Mouse (Mus musculus) olfactory bulb, adult 2 months (tissue): ENCODE results near the gene Olfr318. TPM values are rescaled to one million over a fixed set of nuclear protein-coding genes. Genes with fewer than 3 reads are reported as not detected.

Experiments
- H3K27ac ChIP-seq: fragments of 200-500 bp; 2 replicates; pipeline ENCODE4 v1.5.1; 2012; ENCODE audit warnings: low read depth, low read length; ENCODE audit not compliant: insufficient read depth
- H3K4me1 ChIP-seq: fragments of 200-500 bp; 2 replicates; pipeline ENCODE4 v1.6.1; 2012; ENCODE audit warnings: low read length; ENCODE audit not compliant: control insufficient read depth, insufficient read depth
- H3K4me3 ChIP-seq: fragments of 200-500 bp; 2 replicates; pipeline ENCODE4 v1.5.1; 2012; ENCODE audit warnings: mild to moderate bottlenecking, low read depth, low read length, moderate library complexity; ENCODE audit not compliant: insufficient read depth
- CTCF ChIP-seq: fragments of 200-500 bp; IDR thresholded peaks from 2 replicates; pipeline ENCODE4 v1.5.1; 2012; ENCODE audit warnings: low read depth, mild to moderate bottlenecking, low read length, moderate library complexity; ENCODE audit not compliant: insufficient read depth
- POLR2A ChIP-seq: fragments of 200-500 bp; IDR thresholded peaks from 2 replicates; pipeline ENCODE4 v1.6.1; 2012; ENCODE audit warnings: mild to moderate bottlenecking, low read depth, low read length, moderate library complexity; ENCODE audit not compliant: insufficient read depth
- WGBS: fragments of 180-500 bp; shearing (Covaris S2); methylation state at CpG from one replicate; pipeline ENCODE4 v1.1.7; 2018; 5-methylcytosine and 5-hydroxymethylcytosine counted together
- polyA plus RNA-seq: library from polyadenylated mRNA; stranded (reverse); fragments of >200 nt; gene quantifications from 2 replicates; pipeline ENCODE4 v1.2.4, GENCODE M21; 2012; ENCODE audit warnings: low replicate concordance; ENCODE audit not compliant: missing spikeins, insufficient read depth, insufficient read length

Olfr318 gene
- polyA plus RNA-seq, 1 experiment, result not detected

DNA sequence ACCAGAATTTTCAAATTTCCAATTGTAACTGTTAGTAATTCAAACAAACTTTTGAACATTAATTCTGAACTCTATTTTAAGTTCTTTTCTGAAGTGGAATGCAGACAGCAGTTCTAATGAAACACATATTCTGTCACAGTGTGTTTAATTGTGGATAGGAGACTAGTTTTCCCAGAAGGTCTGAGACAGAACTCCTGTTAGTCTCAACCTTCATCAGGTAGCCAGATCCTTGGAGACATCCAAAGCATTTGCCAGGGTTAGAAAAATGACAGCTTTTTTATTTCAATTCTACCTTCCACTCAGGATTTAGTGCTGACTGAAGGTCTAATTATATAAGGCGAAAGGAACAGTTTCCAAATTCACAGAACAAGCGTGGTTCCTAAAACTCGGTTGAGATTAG, 25.0 kb downstream of the Olfr318 start, which contains the start of gene Olfr319:
Gene Olfr319, plus strand, starts transcription at position 301 of the 400 bp plus-strand sequence.
- no peaks in the 10 kb centered on the region for H3K4me1 ChIP-seq
- H3K4me3 ChIP-seq, result no peak within 1 kb of the TSS
- no peak within 1 kb of the TSS for H3K27ac ChIP-seq
- WGBS, result 86% methylated on average over 3 of the region's 3 CpGs
- TF ChIP-seq POLR2A (no peak), CTCF (no peak)

DNA sequence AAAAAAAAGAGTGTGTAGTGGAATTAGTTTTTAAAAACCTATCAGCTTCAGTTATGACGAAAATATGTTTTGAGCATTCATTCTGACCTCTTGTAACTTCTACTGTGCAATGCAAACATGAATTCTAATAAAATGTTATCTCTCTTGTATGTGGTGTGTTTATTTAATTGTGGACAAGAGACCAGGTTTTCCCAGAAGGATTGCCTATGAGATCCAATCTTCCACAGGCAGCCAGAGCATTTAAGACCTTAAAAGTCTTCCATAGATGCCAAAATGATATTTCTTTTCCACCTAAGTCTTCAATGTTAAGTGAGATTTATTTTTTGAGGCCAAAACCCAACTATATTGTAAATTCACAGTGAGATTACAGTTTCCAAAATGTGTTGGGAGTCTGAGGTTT, 43.0 kb downstream of the Olfr318 start, which contains the start of gene Olfr320:
Gene Olfr320, plus strand, starts transcription at position 301 of the 400 bp plus-strand sequence.
- H3K27ac ChIP-seq, result no peak within 1 kb of the TSS
- no peaks in the 10 kb centered on the region for H3K4me1 ChIP-seq
- no peak within 1 kb of the TSS for H3K4me3 ChIP-seq
- TF ChIP-seq CTCF (no peak), POLR2A (no peak)
- WGBS, result 86% methylated on average over 1 of the region's 1 CpGs

GRCm38 (mm10) chr11:58671825-58672224, 52.0 kb downstream of the Olfr318 start:
- TF ChIP-seq CTCF (no peak), POLR2A (no peak)
- H3K4me3 ChIP-seq, result no peak overlapping the region
- no peak overlapping the region for H3K27ac ChIP-seq
- H3K4me1 ChIP-seq, result no peaks in the 10 kb centered on the region
- WGBS, result 52% methylated on average over 4 of the region's 4 CpGs

DNA sequence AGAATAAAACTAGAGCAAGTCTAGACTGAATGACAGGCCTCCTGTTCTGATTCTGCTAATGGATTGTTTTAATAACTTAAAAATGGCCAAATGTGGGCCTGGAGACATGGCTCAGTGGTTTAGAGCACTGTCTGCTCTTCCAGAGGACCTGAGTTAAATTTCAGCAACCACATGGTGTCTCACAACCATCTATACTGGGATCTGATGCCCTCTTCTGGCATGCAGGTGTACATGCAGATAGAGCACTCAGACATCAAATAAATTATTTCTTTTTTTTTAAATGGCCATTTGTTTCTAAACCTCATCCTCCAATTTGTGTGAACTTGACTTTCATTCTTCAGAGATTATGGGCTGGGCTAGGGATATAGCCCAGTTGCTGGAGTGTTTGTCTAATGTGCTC, 54.6 kb downstream of the Olfr318 start:
- TF ChIP-seq POLR2A (no peak), CTCF (no peak)

More for the DNA sequence above, 54.6 kb downstream of the Olfr318 start:
- Histone ChIP-seq H3K4me3 (no peak overlapping the region), H3K4me1 (no peaks in the 10 kb centered on the region), H3K27ac (no peak overlapping the region)

Other genes starting within 250 kb of the Olfr318 start
- not detected in 2 replicates for gene Olfr332, start 231.5 kb downstream of the Olfr318 start, polyA plus RNA-seq
- not detected in 2 replicates for gene Olfr331, start 221.4 kb downstream of the Olfr318 start, polyA plus RNA-seq
- gene Olfr330, start 189.2 kb downstream of the Olfr318 start, polyA plus RNA-seq, result not detected in 2 replicates
- not detected in 2 replicates for gene Olfr329-ps, start 177.6 kb downstream of the Olfr318 start, polyA plus RNA-seq
- gene Olfr328, start 168.4 kb downstream of the Olfr318 start, polyA plus RNA-seq, result not detected in 2 replicates
- gene Olfr224, start 153.5 kb downstream of the Olfr318 start, polyA plus RNA-seq, result not detected in 2 replicates
- not detected in 2 replicates for gene Olfr325, start 146.3 kb downstream of the Olfr318 start, polyA plus RNA-seq
- gene Olfr324, start 128.9 kb downstream of the Olfr318 start, polyA plus RNA-seq, result not detected in 2 replicates
- gene 2210407C18Rik, start 107.9 kb downstream of the Olfr318 start, polyA plus RNA-seq, result not detected in 2 replicates
- not detected in 2 replicates for gene Olfr323, start 93.5 kb downstream of the Olfr318 start, polyA plus RNA-seq
- gene Trim58, start 83.5 kb downstream of the Olfr318 start, polyA plus RNA-seq, result not detected in 2 replicates
- not detected in 2 replicates for gene Olfr322, start 65.2 kb downstream of the Olfr318 start, polyA plus RNA-seq
- gene Olfr320, start 42.9 kb downstream of the Olfr318 start, polyA plus RNA-seq, result not detected in 2 replicates
- gene Olfr319, start 24.9 kb downstream of the Olfr318 start, polyA plus RNA-seq, result not detected in 2 replicates
- not detected in 2 replicates for gene Olfr317, start 15.2 kb upstream of the Olfr318 start, polyA plus RNA-seq
- gene Olfr316, start 28.7 kb upstream of the Olfr318 start, polyA plus RNA-seq, result not detected in 2 replicates
- gene Olfr315, start 49.2 kb upstream of the Olfr318 start, polyA plus RNA-seq, result not detected in 2 replicates
- not detected in 2 replicates for gene Olfr314, start 58.9 kb upstream of the Olfr318 start, polyA plus RNA-seq
- gene Fam183b, start 77.9 kb upstream of the Olfr318 start, polyA plus RNA-seq, result not detected in 2 replicates
- not detected in 2 replicates for gene Olfr313, start 91.0 kb upstream of the Olfr318 start, polyA plus RNA-seq
- not detected in 2 replicates for gene Olfr312, start 105.2 kb upstream of the Olfr318 start, polyA plus RNA-seq
- not detected in 2 replicates for gene Olfr311, start 115.2 kb upstream of the Olfr318 start, polyA plus RNA-seq
- gene Gm12258, start 123.1 kb upstream of the Olfr318 start, polyA plus RNA-seq, result not detected in 2 replicates
- gene 2810021J22Rik, start 143.2 kb upstream of the Olfr318 start, polyA plus RNA-seq, result not detected in 2 replicates
- not detected in 2 replicates for gene Zfp39, start 180.2 kb upstream of the Olfr318 start, polyA plus RNA-seq
- not detected in 2 replicates for gene Btnl10, start 193.9 kb upstream of the Olfr318 start, polyA plus RNA-seq
- not detected in 2 replicates for gene Rnf187, start 214.9 kb upstream of the Olfr318 start, polyA plus RNA-seq
- gene Hist3h2ba, start 224.9 kb upstream of the Olfr318 start, polyA plus RNA-seq, result not detected in 2 replicates
- gene Hist3h2a, start 230.7 kb upstream of the Olfr318 start, polyA plus RNA-seq, result not detected in 2 replicates
- gene Trim17, start 230.7 kb upstream of the Olfr318 start, polyA plus RNA-seq, result not detected in 2 replicates